In the genomic region with DNA sequence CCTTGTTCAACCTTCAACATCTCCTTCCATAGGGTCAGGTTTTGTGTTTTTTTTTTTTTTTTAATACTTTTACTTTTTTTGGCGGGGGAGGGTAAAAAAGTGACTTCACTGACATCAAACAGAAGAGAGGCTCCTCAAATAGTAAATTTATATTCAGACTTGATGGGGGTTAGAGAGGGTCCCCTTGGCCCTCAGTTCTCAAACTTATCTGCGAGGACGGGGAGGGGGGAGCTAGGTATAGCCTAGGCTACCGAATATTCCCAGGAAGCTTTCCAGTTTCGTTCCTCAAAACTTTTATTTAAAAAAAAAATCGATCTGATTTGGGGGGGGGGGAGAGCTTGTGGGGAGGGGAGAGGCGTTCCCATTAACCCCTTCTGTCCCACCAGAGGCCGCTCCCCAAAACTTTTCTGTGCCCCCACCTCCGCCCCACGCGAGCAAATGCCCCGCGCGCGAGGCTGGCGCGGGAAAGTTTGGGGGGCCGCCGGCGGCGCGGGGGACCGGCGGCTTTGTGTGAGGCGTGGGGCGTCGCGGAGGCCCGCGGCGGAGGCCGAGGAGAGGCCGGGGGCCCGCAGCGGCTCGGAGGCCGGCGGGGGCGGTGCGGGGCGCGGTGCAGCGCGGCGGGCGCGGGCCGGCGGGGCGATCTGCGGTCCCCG, we compare ENCODE assay signal across 9 mouse cellular contexts. TPM values are rescaled to one million over a fixed set of nuclear protein-coding genes. Genes with fewer than 3 reads are reported as not detected.
DNase-seq lines count a peak whose midpoint lies in the region; ATAC-seq and TF ChIP-seq lines count a peak whose summit lies in the region.
"Had no signal": no experiment of that assay in that cellular context is flagged by ENCODE, and none has a peak within 500 bp of the region (broad histone marks: within the 10 kb centered on the region; RNA-seq: fewer than 3 reads in every experiment).

No protein-coding gene starts in this region.

- TF ChIP-seq CTCF in ES-Bruce4 (IDR thresholded peaks at IDR 0.05; ENCODE audit: low read depth, low read length) = no peak
- no peak for TF ChIP-seq CTCF in embryonic fibroblast, embryonic 13.5 days (IDR thresholded peaks at IDR 0.05; ENCODE audit: borderline replicate concordance, insufficient read depth, low read length)

- no peaks in the 10 kb centered on the region for H3K4me1 ChIP-seq in heart, embryonic 11.5 days (ENCODE audit: control insufficient read depth, insufficient read depth, low read length)
- no peaks in the 10 kb centered on the region for H3K4me1 ChIP-seq in ES-Bruce4 (ENCODE audit: control insufficient read depth, insufficient read depth, low read length)
- peaks cover 5% of the 10 kb centered on the region for H3K4me1 ChIP-seq in embryonic fibroblast, embryonic 13.5 days (ENCODE audit: control insufficient read depth, insufficient read depth, low read length)
- peaks cover 12% of the 10 kb centered on the region for H3K4me1 ChIP-seq in limb, embryonic 10.5 days
- peaks cover under 1% of the 10 kb centered on the region; the same call in 1 of the 2 replicates for H3K4me1 ChIP-seq in neural tube, embryonic 15.5 days

- no peak for ATAC-seq in heart, embryonic 11.5 days (replicated peaks; ENCODE audit: insufficient number of reproducible peaks, low FRiP score, low TSS enrichment)
- ATAC-seq in neural tube, embryonic 15.5 days (ENCODE audit: low FRiP score) = peak; percentile 42

- peak overlapping the region; percentile 82 for H3K4me3 ChIP-seq in heart, embryonic 11.5 days (ENCODE audit: low read depth, low read length)
- peak overlapping the region; percentile 60 for H3K4me3 ChIP-seq in ES-Bruce4 (ENCODE audit: low read depth, low read length)
- H3K4me3 ChIP-seq in embryonic fibroblast, embryonic 13.5 days (ENCODE audit: insufficient read depth, low read length) = peak overlapping the region; percentile 51
- peak overlapping the region; percentile 85 for H3K4me3 ChIP-seq in limb, embryonic 10.5 days
- H3K4me3 ChIP-seq in neural tube, embryonic 15.5 days (replicated peaks) = peak overlapping the region; percentile 77

- peak overlapping the region; percentile 57; the same call in 1 of the 2 replicates for H3K27ac ChIP-seq in heart, embryonic 11.5 days (ENCODE audit: low read depth, low read length)
- H3K27ac ChIP-seq in ES-Bruce4 (ENCODE audit: insufficient read depth, low read length) = no peak overlapping the region
- no peak overlapping the region for H3K27ac ChIP-seq in embryonic fibroblast, embryonic 13.5 days (ENCODE audit: insufficient read depth, low read length)
- peak overlapping the region; percentile 99 for H3K27ac ChIP-seq in limb, embryonic 10.5 days
- H3K27ac ChIP-seq in neural tube, embryonic 15.5 days (replicated peaks) = peak overlapping the region; percentile 58; the same call in 1 of the 2 replicates

- TF ChIP-seq POLR2A in ES-Bruce4 (IDR thresholded peaks at IDR 0.05; ENCODE audit: insufficient read depth, low read length) = no peak
- TF ChIP-seq POLR2A in embryonic fibroblast, embryonic 13.5 days (IDR thresholded peaks at IDR 0.05; ENCODE audit: low read depth, low read length) = no peak

- no peaks in the 10 kb centered on the region for H3K27me3 ChIP-seq in heart, embryonic 11.5 days (ENCODE audit: control insufficient read depth, insufficient read depth, low read length)
- peaks cover 11% of the 10 kb centered on the region for H3K27me3 ChIP-seq in ES-Bruce4 (ENCODE audit: control insufficient read depth, insufficient read depth, low read length, poor library complexity, severe bottlenecking)
- no peaks in the 10 kb centered on the region for H3K27me3 ChIP-seq in limb, embryonic 10.5 days (ENCODE audit: low read depth, poor library complexity, severe bottlenecking)
- H3K27me3 ChIP-seq in neural tube, embryonic 15.5 days (replicated peaks) = no peaks in the 10 kb centered on the region

- no peaks in the 10 kb centered on the region for H3K36me3 ChIP-seq in heart, embryonic 11.5 days (ENCODE audit: control insufficient read depth, insufficient read depth, low read length)
- no peaks in the 10 kb centered on the region for H3K36me3 ChIP-seq in ES-Bruce4 (ENCODE audit: control insufficient read depth, insufficient read depth, low read length, poor library complexity, severe bottlenecking)
- no peaks in the 10 kb centered on the region for H3K36me3 ChIP-seq in limb, embryonic 10.5 days
- no peaks in the 10 kb centered on the region for H3K36me3 ChIP-seq in neural tube, embryonic 15.5 days

- no peak for DNase-seq in heart, adult 18-20 months
- DNase-seq in limb, embryonic 10.5 days (ENCODE audit: low spot score) = no peak
- DNase-seq in spleen, postnatal 4 days (ENCODE audit: low spot score in 2 of 2) = no peak
- DNase-seq in cerebellum, adult 11-12 months = no peak

- peak overlapping the region; percentile 81 for H3K4me2 ChIP-seq in heart, embryonic 11.5 days
- H3K4me2 ChIP-seq in neural tube, embryonic 15.5 days = peak overlapping the region; percentile 85

- 4% methylated on average over 20 of the region's 52 CpGs for WGBS in heart, embryonic 11.5 days (ENCODE audit: insufficient replicate concordance)
- WGBS in limb, embryonic 10.5 days = 5% methylated on average over 52 of the region's 52 CpGs
- 4% methylated on average over 34 of the region's 52 CpGs for WGBS in neural tube, embryonic 15.5 days

- no peaks in the 10 kb centered on the region for H3K9me3 ChIP-seq in heart, embryonic 11.5 days (replicated peaks; ENCODE audit: control insufficient read depth, low read length)
- no peaks in the 10 kb centered on the region for H3K9me3 ChIP-seq in ES-Bruce4 (replicated peaks; ENCODE audit: control insufficient read depth, insufficient read depth, low read length, poor library complexity, severe bottlenecking)
- no peaks in the 10 kb centered on the region for H3K9me3 ChIP-seq in limb, embryonic 10.5 days (replicated peaks)
- no peaks in the 10 kb centered on the region for H3K9me3 ChIP-seq in neural tube, embryonic 15.5 days (replicated peaks)

- peak overlapping the region; percentile 94 for H3K9ac ChIP-seq in heart, embryonic 11.5 days (ENCODE audit: low read depth, low read length)
- peak overlapping the region; percentile 100 for H3K9ac ChIP-seq in ES-Bruce4 (ENCODE audit: low read depth, poor library complexity, severe bottlenecking)
- H3K9ac ChIP-seq in neural tube, embryonic 15.5 days (replicated peaks) = peak overlapping the region; percentile 94

- TF ChIP-seq EP300 in ES-Bruce4 (IDR thresholded peaks at IDR 0.05; ENCODE audit: insufficient read depth, low read depth, low read length) = no peak

RNA-seq across cellular contexts. Expression of gene Zfp618, which starts 0.4 kb away (rescaled TPM):
- 11.6 and 12.3 TPM in 2 replicates for polyA plus RNA-seq in heart, embryonic 11.5 days (2014; fragmentation: Nextera tagmentation; extraction: Ambion mirVana)
- total RNA-seq in heart, adult 18-20 months (2021) = under 1 TPM; 0.20 to 0.23 TPM
- 2.8 and 7.1 TPM in 2 replicates for polyA plus RNA-seq in ES-Bruce4 (2011; ENCODE audit: insufficient read depth, insufficient read length, low read depth, missing spikeins)
- 12.3 and 16.0 TPM in 2 replicates for polyA plus RNA-seq in embryonic fibroblast, embryonic 13.5 days (2011; ENCODE audit: insufficient read length, low read depth, missing spikeins)
- polyA plus RNA-seq in limb, embryonic 10.5 days (2016; fragmentation: Nextera tagmentation; extraction: Ambion mirVana) = 23.7 and 35.7 TPM in 2 replicates
- polyA plus RNA-seq in neural tube, embryonic 15.5 days (2015; fragmentation: Nextera tagmentation; extraction: Ambion mirVana) = 27.6 and 28.1 TPM in 2 replicates
- total RNA-seq: MEL had no signal

Comparison
In these comparisons a context has a peak if more than half of its experiments do, and no peak if none do; other contexts are left out.
1. H3K27ac ChIP-seq: peak in heart, embryonic 11.5 days (single experiment), limb, embryonic 10.5 days (single experiment) and neural tube, embryonic 15.5 days (single experiment); none in ES-Bruce4 (single experiment) and embryonic fibroblast, embryonic 13.5 days (single experiment).
2. Peak in every context shown above with its lines, with median percentiles within 50 percentile points of each other: H3K4me3 ChIP-seq and H3K9ac ChIP-seq.